Mouse (Mus musculus): ENCODE measurements around the gene Slc35e2. TPM values are rescaled to one million over a fixed set of nuclear protein-coding genes. Genes with fewer than 3 reads are reported as not detected.

The Slc35e2 gene
- total RNA-seq, 2 experiments from 2014 or later: 7.8 to 7.9 TPM

DNA sequence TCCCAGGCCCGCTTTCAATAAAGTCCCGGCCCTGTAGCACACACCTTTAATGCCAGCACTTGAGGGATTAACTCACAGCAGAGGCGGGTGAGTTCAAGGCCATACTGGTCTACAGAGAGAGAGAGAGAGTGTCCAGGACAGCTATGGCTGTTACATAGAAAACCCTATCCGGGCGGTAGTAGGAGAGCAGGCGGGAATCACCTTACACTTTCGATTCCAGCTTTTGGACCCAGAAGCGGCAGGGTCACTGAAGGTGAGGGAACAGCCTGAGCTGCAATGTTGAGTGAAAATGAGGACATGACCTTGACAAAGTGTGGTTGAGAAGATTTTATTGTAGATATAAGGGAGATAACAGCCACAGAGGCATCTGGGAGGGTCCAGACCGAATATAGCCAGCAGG is 27.3 kb upstream of the Slc35e2 start:
- intact Hi-C loops (cut with DNase I): loop anchor here (10.0 kb wide), 1 partner anchor 209 kb away; the partner anchor contains the start of gene Prkcz
- no peak for DNase-seq (ENCODE audit: low spot score)

- intact Hi-C loops (cut with DNase I): loop anchor here (10.0 kb wide), 1 partner anchor 210 kb away; the partner anchor contains the start of gene Prkcz
- no peak for DNase-seq (ENCODE audit: low spot score)
These were observed 26.3 kb upstream of the Slc35e2 start for GRCm38 (mm10) chr4:155574931-155575330.

- no peak for DNase-seq (ENCODE audit: low spot score)
- intact Hi-C loops (cut with DNase I): loop anchor here (10.0 kb wide), 1 partner anchor 211 kb away; the partner anchor contains the start of gene Prkcz
These were observed 25.7 kb upstream of the Slc35e2 start for GRCm38 (mm10) chr4:155575521-155575920.

DNA sequence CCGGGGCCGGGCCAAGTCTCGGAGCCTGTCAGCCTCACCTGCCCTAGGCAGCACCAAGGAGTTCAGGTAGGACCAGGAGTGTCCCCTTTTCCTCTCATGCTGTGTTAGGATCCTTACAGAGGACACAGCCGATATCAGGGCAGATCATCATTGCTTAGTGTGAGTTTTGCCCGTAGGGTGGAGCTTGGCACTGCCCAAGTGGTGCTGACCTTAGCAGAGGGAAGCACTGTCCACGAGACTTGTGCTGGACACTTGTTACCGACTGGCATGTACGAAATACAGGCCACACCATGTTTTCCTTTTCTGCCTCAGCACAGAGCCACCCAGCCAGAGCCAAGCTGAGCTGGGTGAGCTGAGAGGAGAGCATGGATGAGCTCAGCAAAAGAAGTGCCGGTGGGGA is 24.1 kb upstream of the Slc35e2 start:
- intact Hi-C loops (cut with DNase I): loop anchor here (10.0 kb wide), 1 partner anchor 212 kb away; the partner anchor contains the start of gene Prkcz
- DNase-seq (ENCODE audit: low spot score): no peak

GRCm38 (mm10) chr4:155577741-155578140 is 23.5 kb upstream of the Slc35e2 start:
- intact Hi-C loops (cut with DNase I): loop anchor here (10.0 kb wide), 1 partner anchor 213 kb away; the partner anchor contains the start of gene Prkcz
- no peak for DNase-seq (ENCODE audit: low spot score)

DNA sequence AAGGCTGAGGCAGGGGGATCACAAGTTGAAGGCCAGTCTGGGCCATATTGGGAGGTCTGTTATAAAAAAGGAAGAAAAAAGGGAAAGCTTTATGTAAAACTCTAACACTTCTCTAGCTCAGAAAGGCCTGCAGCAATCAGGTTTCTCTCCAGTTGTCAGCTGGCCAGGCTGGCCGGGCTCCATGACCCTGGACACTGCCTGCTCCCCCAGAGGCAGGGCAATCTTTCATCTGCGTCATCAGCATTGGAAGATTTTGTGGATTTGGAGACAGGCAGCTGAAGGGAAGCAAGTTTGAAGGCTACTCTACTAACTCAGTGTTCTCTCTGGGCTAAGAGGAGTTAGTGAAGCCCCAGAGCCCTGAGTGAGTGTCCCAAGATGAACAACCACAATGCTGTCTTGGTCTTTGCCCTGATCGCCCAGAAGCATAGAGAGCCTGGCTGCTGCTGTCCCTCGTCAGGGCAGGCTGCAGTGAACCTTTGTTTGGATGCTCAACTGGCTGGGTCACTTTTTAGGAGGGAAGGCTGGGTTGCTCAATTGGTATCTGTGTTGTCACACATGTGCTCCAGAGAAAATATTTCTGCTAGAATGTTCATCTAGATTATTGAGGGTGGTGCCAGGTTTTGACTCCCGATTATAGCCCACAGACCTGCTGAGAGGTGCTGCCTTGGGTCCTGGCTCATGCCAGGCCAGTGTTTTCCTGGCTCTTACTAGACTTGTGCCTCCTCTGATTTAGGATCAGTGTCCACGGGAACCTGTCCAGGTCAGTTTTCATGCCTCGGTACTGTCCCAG is 22.7 kb upstream of the Slc35e2 start:
- DNase-seq (ENCODE audit: low spot score): peak; percentile 33
- intact Hi-C loops (cut with DNase I): loop anchor here (10.0 kb wide), 1 partner anchor 214 kb away; the partner anchor contains the start of gene Prkcz

- no peak for DNase-seq (ENCODE audit: low spot score)
- intact Hi-C loops (cut with DNase I): loop anchor here (2.0 kb wide), 1 partner anchor 100 kb away; no protein-coding TSS in a partner anchor
These were observed 20.8 kb upstream of the Slc35e2 start for GRCm38 (mm10) chr4:155580420-155580819.

DNA sequence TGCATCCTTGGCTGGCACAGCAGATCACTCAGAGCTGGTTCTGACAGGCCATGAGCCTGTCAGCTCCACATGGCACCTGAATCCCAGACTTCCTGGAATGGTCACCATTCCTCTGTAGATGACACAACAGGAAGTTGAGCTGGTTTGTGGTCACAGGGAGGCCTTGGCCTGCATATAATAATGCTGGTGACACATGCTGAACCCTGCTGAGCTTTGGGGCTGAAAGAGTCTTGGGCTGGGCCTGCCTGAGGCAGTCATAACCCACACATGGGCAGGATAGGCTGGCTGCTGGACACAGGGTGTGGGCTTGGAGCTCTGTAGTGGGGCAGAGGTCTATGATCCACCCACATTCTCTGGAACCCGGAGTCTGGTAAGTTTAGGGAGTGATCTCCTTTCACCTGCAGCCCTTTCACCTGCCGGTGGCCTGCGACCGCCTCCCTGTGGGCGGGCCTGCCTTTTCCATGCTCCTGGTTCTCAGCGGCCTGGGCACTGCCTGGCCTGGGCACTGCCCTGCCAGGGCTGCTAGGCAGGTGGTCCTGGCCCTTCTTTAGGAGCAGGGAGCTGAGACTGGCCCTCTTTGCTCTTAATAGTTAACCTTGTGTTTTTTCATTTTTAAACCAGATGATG is 18.8 kb upstream of the Slc35e2 start:
- DNase-seq (ENCODE audit: low spot score): no peak
- intact Hi-C loops (cut with DNase I): no loop called here

DNA sequence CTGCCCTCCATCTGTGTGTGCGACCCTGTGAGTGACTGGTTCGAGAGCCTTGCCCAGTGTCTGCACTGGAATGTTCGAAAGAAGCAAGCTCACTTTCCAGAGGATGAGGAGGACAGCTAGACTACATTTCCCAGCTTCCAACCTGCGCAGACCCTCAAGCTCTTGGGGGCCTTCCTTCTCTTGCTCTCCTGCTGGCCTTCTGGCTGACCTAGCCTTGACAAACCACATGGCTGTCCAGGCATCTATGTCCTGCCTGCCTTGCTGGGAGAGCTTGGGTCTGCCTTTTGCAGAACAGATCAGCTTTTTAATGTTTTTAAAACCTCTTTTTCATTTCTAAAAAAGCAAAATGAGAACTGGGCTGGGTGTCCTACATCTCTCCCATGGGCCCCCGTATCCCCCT is 11.9 kb upstream of the Slc35e2 start:
- DNase-seq (ENCODE audit: low spot score): no peak
- intact Hi-C loops (cut with DNase I): no loop called here

- intact Hi-C loops (cut with DNase I): no loop called here
- DNase-seq (ENCODE audit: low spot score): no peak
These were observed 10.1 kb upstream of the Slc35e2 start for GRCm38 (mm10) chr4:155591012-155591719.

- DNase-seq (ENCODE audit: low spot score): no peak
- intact Hi-C loops (cut with DNase I): no loop called here
These were observed 7.4 kb upstream of the Slc35e2 start for GRCm38 (mm10) chr4:155593780-155594179.

- no peak for DNase-seq (ENCODE audit: low spot score)
- intact Hi-C loops (cut with DNase I): no loop called here
These were observed 5.4 kb upstream of the Slc35e2 start for GRCm38 (mm10) chr4:155595777-155596176.

DNA sequence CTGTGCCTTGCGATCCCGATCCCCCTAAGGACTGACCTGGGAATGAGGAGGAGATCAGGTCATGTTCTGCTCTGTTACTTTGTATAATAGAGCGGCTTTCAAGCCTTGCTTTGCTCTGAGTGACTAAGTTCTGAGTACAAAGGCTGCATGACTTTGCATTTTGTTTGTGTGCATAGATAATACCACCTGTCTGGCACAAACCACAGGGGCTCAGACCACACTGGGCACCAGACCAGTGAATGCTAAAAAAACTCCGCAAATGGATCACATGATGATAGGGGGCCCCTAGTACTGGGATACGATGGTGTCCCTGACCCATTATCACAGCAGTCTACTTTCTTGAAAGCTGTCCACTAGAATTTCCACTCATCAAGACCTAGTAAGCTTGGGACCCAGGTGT is 4.6 kb upstream of the Slc35e2 start:
- intact Hi-C loops (cut with DNase I): no loop called here
- DNase-seq (ENCODE audit: low spot score): no peak

GRCm38 (mm10) chr4:155598536-155598935 is 2.7 kb upstream of the Slc35e2 start:
- no peak for DNase-seq (ENCODE audit: low spot score)
- intact Hi-C loops (cut with DNase I): no loop called here

- intact Hi-C loops (cut with DNase I): no loop called here
- DNase-seq (ENCODE audit: low spot score): no peak
These were observed 1.1 kb upstream of the Slc35e2 start for GRCm38 (mm10) chr4:155599901-155600825.

DNA sequence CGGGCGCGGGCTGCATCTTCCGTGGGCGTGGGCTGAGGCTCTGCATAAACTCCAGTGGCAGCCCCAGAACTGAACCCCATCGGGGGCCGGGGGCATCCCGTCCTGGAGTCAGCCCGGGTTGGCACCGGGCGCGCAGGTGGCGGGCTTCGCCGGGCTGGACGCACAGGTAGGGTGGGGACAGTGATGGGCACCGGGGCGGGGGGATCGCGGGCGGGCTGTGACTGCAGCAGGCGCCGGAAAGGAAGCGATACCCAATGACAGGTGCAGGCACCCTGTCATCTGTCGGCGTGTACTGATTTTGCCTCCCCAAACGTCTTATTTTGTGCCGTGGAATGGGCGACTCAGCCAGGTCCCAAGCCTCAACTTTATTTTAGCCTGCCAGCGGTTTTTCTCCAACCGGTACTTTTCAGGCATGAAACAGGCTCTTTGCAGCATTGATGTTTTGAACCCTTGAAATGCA is 811 bp downstream of the Slc35e2 start:
- no peak for DNase-seq (ENCODE audit: low spot score)
- intact Hi-C loops (cut with DNase I): no loop called here

- intact Hi-C loops (cut with DNase I): no loop called here
These were observed 1.5 kb downstream of the Slc35e2 start for GRCm38 (mm10) chr4:155602753-155603152.

DNA sequence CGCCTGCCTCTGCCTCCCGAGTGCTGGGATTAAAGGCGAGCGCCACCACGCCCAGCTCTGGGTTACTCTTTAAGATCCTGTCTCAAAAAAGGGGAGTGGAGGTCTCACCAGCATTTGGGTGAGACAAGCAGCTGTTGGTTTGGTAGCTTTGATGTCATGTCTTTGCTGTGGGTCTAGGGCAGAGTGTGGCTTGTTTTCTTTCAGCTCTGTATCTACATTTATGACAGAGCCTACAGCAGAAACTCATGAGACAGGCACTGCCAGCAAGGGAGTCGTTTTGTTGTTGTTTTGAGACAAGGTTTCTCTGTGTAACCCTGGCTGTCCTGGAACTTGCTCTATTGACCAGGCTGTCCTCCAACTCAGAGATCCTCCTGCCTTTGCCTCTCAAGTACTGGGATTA is 2.6 kb downstream of the Slc35e2 start:
- no peak for DNase-seq (ENCODE audit: low spot score)
- intact Hi-C loops (cut with DNase I): no loop called here

More at GRCm38 (mm10) chr4:155602753-155603152, 1.5 kb downstream of the Slc35e2 start:
- no peak for DNase-seq (ENCODE audit: low spot score)

DNA sequence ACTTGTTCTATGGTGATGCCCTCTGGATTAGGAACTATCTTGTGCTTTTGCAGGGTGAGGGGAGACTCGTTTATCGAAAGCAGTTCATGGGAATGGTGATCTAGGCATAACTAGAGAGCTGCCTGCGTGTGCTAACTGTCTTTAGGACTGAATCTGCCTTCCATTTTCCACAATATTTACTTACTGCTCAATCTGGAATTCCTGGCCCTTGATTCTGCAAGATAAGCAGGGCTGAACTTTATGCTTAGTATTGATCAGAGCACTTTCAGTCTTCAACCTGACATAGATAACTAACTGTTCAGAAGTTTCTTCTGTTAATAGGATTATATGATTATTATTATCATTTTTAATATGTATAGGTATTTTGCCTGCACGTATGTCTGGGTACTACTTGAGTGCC is 3.9 kb downstream of the Slc35e2 start:
- intact Hi-C loops (cut with DNase I): no loop called here

More for the DNA sequence above, 3.9 kb downstream of the Slc35e2 start:
- DNase-seq (ENCODE audit: low spot score): no peak
